Mouse (Mus musculus) CD4-positive naive resting alpha-beta T cell, adult 76 days (primary cell): ENCODE results near the gene Cd36. TPM values are rescaled to one million over a fixed set of nuclear protein-coding genes. Genes with fewer than 3 reads are reported as not detected.

ENCODE experiments used
- total RNA-seq: library from RNA; stranded (reverse); gene quantifications from one replicate; pipeline ENCODE4 v1.2.4, GENCODE M21; 2023

Gene Cd36
- total RNA-seq: 8.8 TPM

DNA sequence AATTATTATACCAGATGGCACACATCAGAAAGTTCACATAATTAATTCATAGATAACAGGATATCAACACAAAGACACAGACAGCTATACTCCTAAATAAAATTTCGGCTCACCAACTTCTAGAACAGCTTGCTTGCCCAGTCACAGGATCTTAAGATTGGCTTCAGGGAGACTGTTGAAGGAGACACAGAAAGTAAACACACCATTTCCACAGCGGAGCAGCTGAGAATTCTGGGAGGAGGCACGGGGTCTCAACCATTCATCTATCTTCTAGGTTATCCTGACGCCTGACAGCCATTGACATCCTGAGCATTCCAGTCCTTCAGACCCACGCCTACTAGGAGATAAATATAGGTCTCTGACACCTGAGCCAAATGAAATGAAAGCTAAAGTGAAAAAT, at the start of gene Cd36:
Gene Cd36, minus strand, starts transcription at position 204 of the 400 bp plus-strand sequence.

Other genes with a start within 250 kb of the Cd36 start
- not detected for gene Gnat3, start 73.7 kb upstream of the Cd36 start, total RNA-seq